Mouse (Mus musculus): ENCODE data around the gene Ncan. TPM values are rescaled to one million over a fixed set of nuclear protein-coding genes. Genes with fewer than 3 reads are reported as not detected.
A peak's percentile ranks its signal among the peaks of the same experiment; 100 is the strongest.

Ncan gene
- polyA plus RNA-seq, 1 experiment from 2014 or later = 0.16 TPM

GRCm38 (mm10) chr8:70152537-70153257 is 32.0 kb upstream of the Ncan start:
- Histone ChIP-seq H3K4me1 (ENCODE audit: control insufficient read depth, insufficient read depth, low read length) (no peaks in the 10 kb centered on the region; the same call in 1 of the 2 replicates), H3K9me3 (replicated peaks; ENCODE audit: control insufficient read depth, low read length) (no peaks in the 10 kb centered on the region), H3K36me3 (ENCODE audit: control insufficient read depth, insufficient read depth, low read length) (no peaks in the 10 kb centered on the region), H3K27me3 (ENCODE audit: control insufficient read depth, insufficient read depth, low read length) (peaks cover 21% of the 10 kb centered on the region), H3K9ac (ENCODE audit: low read depth, low read length) (no peak overlapping the region), H3K4me2 (peak overlapping the region; percentile 55), H3K27ac (ENCODE audit: low read depth, low read length) (no peak overlapping the region), H3K4me3 (ENCODE audit: low read depth, low read length) (no peak overlapping the region)
- 13% methylated on average over 22 of the region's 22 CpGs for WGBS (ENCODE audit: insufficient replicate concordance)
- ATAC-seq (replicated peaks; ENCODE audit: insufficient number of reproducible peaks, low FRiP score, low TSS enrichment) = peak; percentile 84

DNA sequence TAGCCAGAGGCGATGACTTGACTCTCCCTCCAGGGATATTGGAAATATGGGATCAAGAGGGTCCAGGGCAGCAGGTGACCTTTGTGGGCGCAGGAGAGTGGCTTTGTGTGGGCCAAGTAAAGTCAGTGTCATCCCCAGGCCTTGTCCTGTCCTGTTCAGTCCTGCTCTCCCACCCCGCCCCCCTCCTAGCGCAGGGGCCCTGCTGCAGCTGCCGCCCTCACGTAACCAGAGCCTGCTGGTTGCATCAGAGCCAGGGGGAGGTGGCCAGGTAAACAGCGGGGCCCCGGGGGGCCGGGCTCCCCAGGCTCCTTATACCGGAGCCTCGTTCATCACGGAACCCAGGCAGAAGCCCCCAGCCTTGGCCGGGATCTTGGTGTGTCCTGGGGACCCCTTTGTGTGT is 29.5 kb upstream of the Ncan start:
- WGBS (ENCODE audit: insufficient replicate concordance) = 17% methylated on average over 13 of the region's 13 CpGs
- H3K36me3 ChIP-seq (ENCODE audit: control insufficient read depth, insufficient read depth, low read length) = peaks cover 7% of the 10 kb centered on the region

DNA sequence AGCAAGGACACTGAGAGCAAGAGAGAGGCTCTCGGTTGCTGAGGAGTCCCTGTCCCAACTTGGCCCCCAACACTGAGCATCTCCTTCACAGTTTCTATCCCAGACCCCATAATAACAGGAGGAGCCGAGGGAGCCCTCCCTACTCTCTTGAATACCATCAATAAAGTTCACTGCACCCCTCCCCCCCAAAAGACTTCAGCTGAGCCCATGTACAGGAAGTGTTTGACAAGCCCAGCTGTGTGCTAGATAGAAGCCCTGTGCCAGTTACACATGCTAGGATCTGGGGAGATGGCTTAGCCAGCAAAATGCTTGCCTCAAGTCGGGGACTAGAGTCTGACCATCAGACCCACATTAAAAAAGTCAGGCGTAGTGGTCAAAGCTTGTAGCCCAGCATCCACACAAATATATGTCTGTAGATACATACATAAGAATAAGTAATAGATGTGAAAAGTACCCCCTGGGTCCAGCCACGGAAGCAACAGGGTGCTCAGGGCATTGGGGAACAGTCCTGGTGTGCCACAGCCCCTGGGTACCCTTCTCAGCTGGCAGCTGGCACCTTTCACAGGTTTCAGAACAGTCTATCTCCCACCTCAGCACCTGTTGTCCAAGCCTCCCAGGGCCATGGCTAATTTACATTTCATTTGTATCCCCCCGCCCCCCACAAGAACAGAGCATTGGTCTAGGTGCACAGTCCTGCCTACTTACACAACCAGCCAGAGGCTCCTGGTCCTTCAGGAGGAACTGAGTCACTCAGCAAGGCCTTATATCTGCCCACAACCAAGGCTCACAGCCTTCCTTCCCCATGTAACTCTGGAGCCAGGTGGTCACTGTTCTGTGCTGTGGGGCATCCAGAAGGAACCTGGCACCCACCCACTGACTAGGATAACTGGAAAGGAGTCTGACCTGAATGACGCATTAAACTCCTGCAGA is 27.3 kb upstream of the Ncan start:
- WGBS (ENCODE audit: insufficient replicate concordance) = 78% methylated on average over 7 of the region's 7 CpGs
- H3K27me3 ChIP-seq (ENCODE audit: control insufficient read depth, insufficient read depth, low read length) = peaks cover 9% of the 10 kb centered on the region; the same call in 1 of the 2 replicates

More for the DNA sequence above, 29.5 kb upstream of the Ncan start:
- ATAC-seq (replicated peaks; ENCODE audit: insufficient number of reproducible peaks, low FRiP score, low TSS enrichment) = no peak
- Histone ChIP-seq H3K4me3 (ENCODE audit: low read depth, low read length) (no peak overlapping the region), H3K9me3 (replicated peaks; ENCODE audit: control insufficient read depth, low read length) (no peaks in the 10 kb centered on the region), H3K4me1 (ENCODE audit: control insufficient read depth, insufficient read depth, low read length) (no peaks in the 10 kb centered on the region; the same call in 1 of the 2 replicates), H3K27ac (ENCODE audit: low read depth, low read length) (no peak overlapping the region), H3K27me3 (ENCODE audit: control insufficient read depth, insufficient read depth, low read length) (peaks cover 16% of the 10 kb centered on the region), H3K4me2 (no peak overlapping the region), H3K9ac (ENCODE audit: low read depth, low read length) (no peak overlapping the region)

DNA sequence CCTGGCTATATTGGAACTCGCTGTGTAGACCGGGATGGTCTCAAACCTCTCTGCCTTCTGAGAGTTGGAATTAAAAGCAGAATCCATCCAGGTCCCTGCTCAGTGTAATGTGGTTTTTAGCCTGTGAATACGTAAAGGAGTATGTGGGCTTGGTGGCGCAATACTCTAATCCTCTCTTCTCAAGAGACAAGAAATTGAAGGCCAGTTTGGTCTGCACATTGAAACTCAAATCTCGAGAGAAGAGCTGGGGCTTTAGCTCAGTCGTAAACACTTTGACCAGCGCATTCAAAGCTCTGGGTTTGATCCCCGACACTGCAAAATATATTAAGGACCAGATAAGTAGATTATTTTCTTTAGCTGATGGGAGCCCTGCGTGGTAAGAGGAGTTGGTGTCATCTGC is 19.3 kb upstream of the Ncan start:
- Histone ChIP-seq H3K4me3 (ENCODE audit: low read depth, low read length) (peak overlapping the region; percentile 76), H3K9ac (ENCODE audit: low read depth, low read length) (peak overlapping the region; percentile 81), H3K27me3 (ENCODE audit: control insufficient read depth, insufficient read depth, low read length) (no peaks in the 10 kb centered on the region), H3K4me1 (ENCODE audit: control insufficient read depth, insufficient read depth, low read length) (peaks cover 14% of the 10 kb centered on the region), H3K27ac (ENCODE audit: low read depth, low read length) (peak overlapping the region; percentile 69), H3K9me3 (replicated peaks; ENCODE audit: control insufficient read depth, low read length) (no peaks in the 10 kb centered on the region), H3K36me3 (ENCODE audit: control insufficient read depth, insufficient read depth, low read length) (peaks cover 15% of the 10 kb centered on the region), H3K4me2 (peak overlapping the region; percentile 73)
- no peak for ATAC-seq (replicated peaks; ENCODE audit: insufficient number of reproducible peaks, low FRiP score, low TSS enrichment)
- WGBS (ENCODE audit: insufficient replicate concordance) = 15% methylated on average over 9 of the region's 9 CpGs

More for the DNA sequence above, 27.3 kb upstream of the Ncan start:
- no peaks in the 10 kb centered on the region for H3K9me3 ChIP-seq (replicated peaks; ENCODE audit: control insufficient read depth, low read length)
- no peak overlapping the region for H3K27ac ChIP-seq (ENCODE audit: low read depth, low read length)
- no peak overlapping the region for H3K4me3 ChIP-seq (ENCODE audit: low read depth, low read length)
- H3K4me1 ChIP-seq (ENCODE audit: control insufficient read depth, insufficient read depth, low read length) = no peaks in the 10 kb centered on the region
- H3K9ac ChIP-seq (ENCODE audit: low read depth, low read length) = no peak overlapping the region
- ATAC-seq (replicated peaks; ENCODE audit: insufficient number of reproducible peaks, low FRiP score, low TSS enrichment) = no peak
- H3K4me2 ChIP-seq = no peak overlapping the region
- H3K36me3 ChIP-seq (ENCODE audit: control insufficient read depth, insufficient read depth, low read length) = peaks cover 15% of the 10 kb centered on the region

GRCm38 (mm10) chr8:70139026-70139857 is 18.6 kb upstream of the Ncan start, which contains the start of the genes Rfxank, Borcs8 and Mef2b:
Gene Rfxank (minus strand): TSS chr8:70139154.
Gene Borcs8 (plus strand): TSS chr8:70139499.
Gene Mef2b (plus strand): TSS chr8:70139711.
- Histone ChIP-seq H3K36me3 (ENCODE audit: control insufficient read depth, insufficient read depth, low read length) (peaks cover 16% of the 10 kb centered on the region), H3K4me3 (ENCODE audit: low read depth, low read length) (peak within 1 kb of the TSS; percentile 76), H3K9ac (ENCODE audit: low read depth, low read length) (peak within 1 kb of the TSS; percentile 81), H3K27me3 (ENCODE audit: control insufficient read depth, insufficient read depth, low read length) (no peaks in the 10 kb centered on the region), H3K9me3 (replicated peaks; ENCODE audit: control insufficient read depth, low read length) (no peaks in the 10 kb centered on the region), H3K4me1 (ENCODE audit: control insufficient read depth, insufficient read depth, low read length) (peaks cover 14% of the 10 kb centered on the region), H3K27ac (ENCODE audit: low read depth, low read length) (peak within 1 kb of the TSS; percentile 69), H3K4me2 (peak within 1 kb of the TSS; percentile 73)
- ATAC-seq (replicated peaks; ENCODE audit: insufficient number of reproducible peaks, low FRiP score, low TSS enrichment) = peak; percentile 97
- under 1% methylated on average over 46 of the region's 46 CpGs for WGBS (ENCODE audit: insufficient replicate concordance)

DNA sequence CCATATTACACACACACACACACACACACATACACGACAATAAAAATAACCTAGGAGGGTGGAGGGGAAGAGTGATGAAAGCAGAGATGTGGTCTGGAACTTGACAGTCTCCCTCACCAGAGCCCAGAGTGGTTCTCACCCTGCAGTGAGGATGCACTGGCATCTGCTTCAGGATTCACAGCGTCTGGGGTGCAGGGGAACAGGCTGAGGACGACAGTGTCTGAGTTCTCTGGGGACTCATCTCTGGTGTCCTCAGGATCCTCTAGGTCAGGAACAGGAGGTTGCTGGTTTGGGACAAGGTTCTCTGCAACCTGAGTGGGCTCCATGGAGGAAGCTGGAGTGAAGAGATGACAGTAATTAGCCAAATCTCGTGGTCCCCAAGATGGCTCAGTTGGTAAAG is 17.2 kb upstream of the Ncan start:
- no peak for ATAC-seq (replicated peaks; ENCODE audit: insufficient number of reproducible peaks, low FRiP score, low TSS enrichment)
- H3K9me3 ChIP-seq (replicated peaks; ENCODE audit: control insufficient read depth, low read length) = no peaks in the 10 kb centered on the region
- peaks cover 14% of the 10 kb centered on the region for H3K4me1 ChIP-seq (ENCODE audit: control insufficient read depth, insufficient read depth, low read length)
- WGBS (ENCODE audit: insufficient replicate concordance) = 74% methylated on average over 4 of the region's 4 CpGs
- peaks cover 18% of the 10 kb centered on the region for H3K36me3 ChIP-seq (ENCODE audit: control insufficient read depth, insufficient read depth, low read length)
- no peak overlapping the region for H3K4me3 ChIP-seq (ENCODE audit: low read depth, low read length)
- H3K9ac ChIP-seq (ENCODE audit: low read depth, low read length) = peak overlapping the region; percentile 68
- H3K4me2 ChIP-seq = peak overlapping the region; percentile 73
- no peaks in the 10 kb centered on the region for H3K27me3 ChIP-seq (ENCODE audit: control insufficient read depth, insufficient read depth, low read length)
- no peak overlapping the region for H3K27ac ChIP-seq (ENCODE audit: low read depth, low read length)

GRCm38 (mm10) chr8:70136591-70136990 is 15.9 kb upstream of the Ncan start:
- ATAC-seq (replicated peaks; ENCODE audit: insufficient number of reproducible peaks, low FRiP score, low TSS enrichment) = no peak
- no peak overlapping the region for H3K4me3 ChIP-seq (ENCODE audit: low read depth, low read length)
- H3K27ac ChIP-seq (ENCODE audit: low read depth, low read length) = no peak overlapping the region
- peaks cover 18% of the 10 kb centered on the region for H3K36me3 ChIP-seq (ENCODE audit: control insufficient read depth, insufficient read depth, low read length)
- H3K4me1 ChIP-seq (ENCODE audit: control insufficient read depth, insufficient read depth, low read length) = peaks cover 18% of the 10 kb centered on the region
- no peaks in the 10 kb centered on the region for H3K9me3 ChIP-seq (replicated peaks; ENCODE audit: control insufficient read depth, low read length)
- H3K9ac ChIP-seq (ENCODE audit: low read depth, low read length) = 0 out of 2 replicates have a peak overlapping the region, but pooled peaks have one; percentile 5
- 88% methylated on average over 4 of the region's 4 CpGs for WGBS (ENCODE audit: insufficient replicate concordance)
- no peaks in the 10 kb centered on the region for H3K27me3 ChIP-seq (ENCODE audit: control insufficient read depth, insufficient read depth, low read length)
- no peak overlapping the region for H3K4me2 ChIP-seq

DNA sequence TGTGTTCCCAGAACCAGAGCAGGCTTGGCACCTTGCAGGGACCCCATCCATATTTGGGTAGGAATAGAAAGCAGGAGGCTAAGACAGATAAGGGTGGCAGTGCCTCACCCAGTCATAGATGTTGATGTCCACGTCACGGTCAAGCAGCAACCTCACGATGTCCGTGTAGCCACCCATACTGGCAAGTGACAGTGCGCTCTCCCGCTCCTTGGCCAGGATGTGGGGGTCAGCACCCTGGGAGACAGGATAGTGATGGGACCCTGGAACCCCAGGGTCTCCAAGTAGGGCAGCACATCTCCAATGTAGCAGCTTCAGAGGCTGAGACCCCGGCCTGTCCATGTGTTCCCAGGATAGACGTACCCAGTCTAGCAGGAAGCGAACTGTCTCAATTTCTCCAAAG is 14.3 kb upstream of the Ncan start:
- no peaks in the 10 kb centered on the region for H3K9me3 ChIP-seq (replicated peaks; ENCODE audit: control insufficient read depth, low read length)
- H3K27ac ChIP-seq (ENCODE audit: low read depth, low read length) = 0 out of 2 replicates have a peak overlapping the region, but pooled peaks have one; percentile 35
- H3K27me3 ChIP-seq (ENCODE audit: control insufficient read depth, insufficient read depth, low read length) = no peaks in the 10 kb centered on the region
- ATAC-seq (replicated peaks; ENCODE audit: insufficient number of reproducible peaks, low FRiP score, low TSS enrichment) = no peak
- H3K4me3 ChIP-seq (ENCODE audit: low read depth, low read length) = no peak overlapping the region
- H3K4me1 ChIP-seq (ENCODE audit: control insufficient read depth, insufficient read depth, low read length) = peaks cover 10% of the 10 kb centered on the region
- peaks cover 18% of the 10 kb centered on the region for H3K36me3 ChIP-seq (ENCODE audit: control insufficient read depth, insufficient read depth, low read length)
- no peak overlapping the region for H3K4me2 ChIP-seq
- no peak overlapping the region for H3K9ac ChIP-seq (ENCODE audit: low read depth, low read length)
- 73% methylated on average over 9 of the region's 9 CpGs for WGBS (ENCODE audit: insufficient replicate concordance)
